Mouse (Mus musculus) kidney, postnatal 0 days (tissue): ENCODE data around the gene Tmem63c. TPM values are rescaled to one million over a fixed set of nuclear protein-coding genes. Genes with fewer than 3 reads are reported as not detected.

Experiments
- ATAC-seq: fragments of 200-750 bp; cut with Nextera tagmentation; replicated peaks from 2 replicates; pipeline ENCODE4 v1.8.0; 2017; ENCODE audit warnings: low read depth, moderate number of reproducible peaks, moderate TSS enrichment, moderate library complexity; ENCODE audit not compliant: low FRiP score
- DNase-seq: peaks from one replicate; pipeline ENCODE4 v3.0.0-alpha.2; 2016; ENCODE audit warnings: low spot score
- H3K27ac ChIP-seq: fragments of 300-500 bp; sonication (generic); 2 replicates; pipeline ENCODE4 v1.5.1; 2014; ENCODE audit warnings: mild to moderate bottlenecking
- H3K27me3 ChIP-seq: fragments of 300-500 bp; sonication (generic); 2 replicates; pipeline ENCODE4 v1.6.1; 2014; ENCODE audit warnings: low read length, mixed read lengths; ENCODE audit not compliant: insufficient read depth
- H3K36me3 ChIP-seq: fragments of 300-500 bp; sonication (generic); 2 replicates; pipeline ENCODE4 v1.6.1; 2014; ENCODE audit warnings: low read length, mixed read lengths; ENCODE audit not compliant: insufficient read depth
- H3K4me1 ChIP-seq: fragments of 300-500 bp; sonication (generic); replicated peaks from 2 replicates; pipeline ENCODE4 v1.6.1; 2014; ENCODE audit warnings: antibody characterized with exemption, low read length, mixed read lengths; ENCODE audit not compliant: insufficient read depth
- H3K4me2 ChIP-seq: fragments of 300-500 bp; sonication (generic); 2 replicates; pipeline ENCODE4 v1.6.1; 2014; ENCODE audit warnings: mild to moderate bottlenecking, low read length, moderate library complexity, mixed read lengths
- H3K4me3 ChIP-seq: fragments of 300-500 bp; sonication (generic); replicated peaks from 2 replicates; pipeline ENCODE4 v1.5.1; 2014; ENCODE audit warnings: low read depth, low read length
- H3K9ac ChIP-seq: fragments of 300-500 bp; sonication (generic); 2 replicates; pipeline ENCODE4 v1.6.1; 2014; ENCODE audit warnings: low read depth, low read length
- H3K9me3 ChIP-seq: fragments of 300-500 bp; sonication (generic); replicated peaks from 2 replicates; pipeline ENCODE4 v1.6.1; 2016; ENCODE audit warnings: low read length, inconsistent platforms, mixed read lengths
- CTCF ChIP-seq: IDR thresholded peaks from 2 replicates; pipeline ENCODE4 v1.5.1; 2016; ENCODE audit warnings: antibody characterized with exemption, low read depth, mild to moderate bottlenecking, moderate library complexity
- WGBS: fragments of 180-500 bp; shearing (Covaris S2); extraction: QIAGEN DNeasy Blood & Tissue Kit; methylation state at CpG from one replicate; pipeline ENCODE4 v1.1.7; 2014; 5-methylcytosine and 5-hydroxymethylcytosine counted together
- polyA plus RNA-seq: library from polyadenylated mRNA; unstranded; fragments of >200 nt; fragmentation: Nextera tagmentation; extraction: Ambion mirVana; gene quantifications from 2 replicates; pipeline ENCODE4 v1.2.1, GENCODE M21; 2015

Gene Tmem63c
- polyA plus RNA-seq, 1 experiment from 2014 or later, result 0.08 TPM

- TF ChIP-seq CTCF, result no peak
- Histone ChIP-seq H3K4me3 (no peak overlapping the region), H3K4me2 (no peak overlapping the region), H3K27ac (no peak overlapping the region), H3K36me3 (no peaks in the 10 kb centered on the region), H3K4me1 (no peaks in the 10 kb centered on the region), H3K9ac (no peak overlapping the region), H3K27me3 (no peaks in the 10 kb centered on the region), H3K9me3 (no peaks in the 10 kb centered on the region)
- ATAC-seq (no peak), DNase-seq (peak; percentile 40)
- WGBS, result 69% methylated on average over 4 of the region's 4 CpGs
These were observed 19.0 kb downstream of the Tmem63c start for GRCm38 (mm10) chr12:87040166-87040565.

DNA sequence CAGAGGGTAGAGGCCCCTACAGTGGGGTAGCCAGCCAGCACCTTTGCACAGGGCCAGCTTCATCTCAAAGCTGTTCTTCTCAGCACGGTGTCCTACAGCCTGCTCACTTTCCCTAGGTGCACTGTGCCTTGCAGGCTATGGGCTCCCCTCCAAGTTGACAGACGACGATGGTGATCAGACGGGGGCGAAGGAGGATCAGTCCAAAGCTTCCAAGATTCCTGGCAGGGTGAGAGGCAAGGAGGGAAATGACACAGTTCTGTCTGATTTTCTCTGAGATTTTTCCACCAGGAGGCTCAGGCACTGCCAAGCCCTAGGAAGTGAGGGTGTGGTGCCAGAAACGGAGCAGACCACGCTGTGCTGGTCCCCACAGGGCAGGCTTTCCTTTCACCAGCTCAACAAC lies 19.7 kb downstream of the Tmem63c start:
- ATAC-seq (no peak), DNase-seq (no peak)
- Histone ChIP-seq H3K36me3 (no peaks in the 10 kb centered on the region), H3K27me3 (no peaks in the 10 kb centered on the region), H3K9ac (no peak overlapping the region), H3K4me1 (no peaks in the 10 kb centered on the region), H3K4me2 (no peak overlapping the region), H3K4me3 (no peak overlapping the region), H3K9me3 (no peaks in the 10 kb centered on the region), H3K27ac (no peak overlapping the region)
- 82% methylated on average over 7 of the region's 7 CpGs for WGBS
- no peak for TF ChIP-seq CTCF

DNA sequence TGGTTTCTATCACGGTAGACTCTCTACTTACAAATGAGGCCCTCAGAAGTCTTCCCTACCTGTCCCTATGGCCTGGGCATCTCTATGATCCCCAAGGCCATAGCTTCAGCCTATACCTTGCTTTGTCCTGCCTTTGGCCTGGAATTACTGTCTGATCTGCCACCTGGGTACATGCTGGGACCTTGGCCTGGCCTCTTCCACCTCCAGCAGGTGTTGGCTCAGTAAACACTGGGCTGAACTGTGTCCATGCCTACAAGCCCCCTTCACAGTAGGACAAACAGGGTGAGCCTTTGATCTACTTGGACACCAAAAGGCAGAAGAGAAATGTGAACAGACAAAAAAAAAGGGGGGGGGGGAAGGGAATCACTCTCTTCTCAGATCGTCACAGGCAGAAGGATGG lies 21.3 kb downstream of the Tmem63c start:
- Histone ChIP-seq H3K9me3 (no peaks in the 10 kb centered on the region), H3K4me3 (no peak overlapping the region), H3K27ac (no peak overlapping the region), H3K4me2 (no peak overlapping the region), H3K9ac (no peak overlapping the region), H3K4me1 (no peaks in the 10 kb centered on the region), H3K27me3 (no peaks in the 10 kb centered on the region), H3K36me3 (no peaks in the 10 kb centered on the region)
- no peak for TF ChIP-seq CTCF
- ATAC-seq (no peak), DNase-seq (no peak)
- 73% methylated on average over 2 of the region's 2 CpGs for WGBS

GRCm38 (mm10) chr12:87043221-87043620 lies 22.1 kb downstream of the Tmem63c start:
- TF ChIP-seq CTCF, result no peak
- Histone ChIP-seq H3K9ac (no peak overlapping the region), H3K36me3 (no peaks in the 10 kb centered on the region), H3K27me3 (no peaks in the 10 kb centered on the region), H3K4me3 (no peak overlapping the region), H3K9me3 (no peaks in the 10 kb centered on the region), H3K27ac (no peak overlapping the region), H3K4me1 (no peaks in the 10 kb centered on the region), H3K4me2 (no peak overlapping the region)
- no peak for DNase-seq
- no peak for ATAC-seq
- WGBS, result 76% methylated on average over 7 of the region's 7 CpGs

- 16% methylated on average over 5 of the region's 5 CpGs for WGBS
- Histone ChIP-seq H3K4me3 (no peak overlapping the region), H3K36me3 (no peaks in the 10 kb centered on the region), H3K27me3 (no peaks in the 10 kb centered on the region), H3K9me3 (no peaks in the 10 kb centered on the region), H3K27ac (no peak overlapping the region), H3K4me2 (no peak overlapping the region), H3K9ac (no peak overlapping the region), H3K4me1 (no peaks in the 10 kb centered on the region)
- DNase-seq, result no peak
- ATAC-seq, result no peak
- no peak for TF ChIP-seq CTCF
These were observed 23.6 kb downstream of the Tmem63c start for GRCm38 (mm10) chr12:87044711-87045110.

GRCm38 (mm10) chr12:87047536-87047935 lies 26.4 kb downstream of the Tmem63c start:
- ATAC-seq (no peak), DNase-seq (no peak)
- no peaks in the 10 kb centered on the region for H3K27me3 ChIP-seq
- no peak overlapping the region for H3K4me2 ChIP-seq
- no peak overlapping the region for H3K4me3 ChIP-seq
- no peak for TF ChIP-seq CTCF
- H3K9me3 ChIP-seq, result no peaks in the 10 kb centered on the region
- H3K36me3 ChIP-seq, result no peaks in the 10 kb centered on the region
- no peak overlapping the region for H3K9ac ChIP-seq
- no peak overlapping the region for H3K27ac ChIP-seq
- 52% methylated on average over 3 of the region's 3 CpGs for WGBS
- no peaks in the 10 kb centered on the region for H3K4me1 ChIP-seq

- H3K4me3 ChIP-seq, result no peak overlapping the region
- H3K4me2 ChIP-seq, result no peak overlapping the region
- no peaks in the 10 kb centered on the region for H3K4me1 ChIP-seq
- no peak overlapping the region for H3K9ac ChIP-seq
- no peaks in the 10 kb centered on the region for H3K27me3 ChIP-seq
- no peak for ATAC-seq
- peak; percentile 84 for TF ChIP-seq CTCF
- H3K36me3 ChIP-seq, result no peaks in the 10 kb centered on the region
- no peaks in the 10 kb centered on the region for H3K9me3 ChIP-seq
- 29% methylated on average over 13 of the region's 16 CpGs for WGBS
- H3K27ac ChIP-seq, result no peak overlapping the region
- DNase-seq, result peak; percentile 61
These were observed 31.7 kb downstream of the Tmem63c start for GRCm38 (mm10) chr12:87052661-87053321.
